Mouse (Mus musculus) liver, adult 2 months (tissue): Measurements from ENCODE around the gene Capn5. TPM values are rescaled to one million over a fixed set of nuclear protein-coding genes. Genes with fewer than 3 reads are reported as not detected.
A peak's percentile ranks its signal among the peaks of the same experiment; 100 is the strongest.

ENCODE experiments used
- DNase-seq: peaks from one replicate; pipeline ENCODE4 v3.0.0-alpha.2; 2011; ENCODE audit warnings: low read depth, low spot score; ENCODE audit errors: extremely low read depth
- H3K27ac ChIP-seq: fragments of 200-500 bp; replicated peaks from 2 replicates; pipeline ENCODE4 v1.5.1; 2012; ENCODE audit warnings: low read depth, mild to moderate bottlenecking, control low read depth, inconsistent platforms, low read length; ENCODE audit not compliant: insufficient read depth
- H3K27me3 ChIP-seq: fragments of 200-500 bp; 2 replicates; pipeline ENCODE4 v1.6.1; 2012; ENCODE audit warnings: mild to moderate bottlenecking, moderate library complexity, low read length, inconsistent platforms; ENCODE audit not compliant: control insufficient read depth, insufficient read depth
- H3K36me3 ChIP-seq: fragments of 200-500 bp; 2 replicates; pipeline ENCODE4 v1.6.1; 2012; ENCODE audit warnings: low read length, inconsistent platforms; ENCODE audit not compliant: control insufficient read depth, insufficient read depth
- H3K4me1 ChIP-seq: fragments of 200-500 bp; 2 replicates; pipeline ENCODE4 v1.6.1; 2011; ENCODE audit warnings: low read length; ENCODE audit not compliant: control insufficient read depth, insufficient read depth
- H3K4me3 ChIP-seq: fragments of 200-500 bp; 2 replicates; pipeline ENCODE4 v1.5.1; 2011; ENCODE audit warnings: low read depth, mild to moderate bottlenecking, control low read depth, low read length, moderate library complexity; ENCODE audit not compliant: insufficient read depth
- H3K79me2 ChIP-seq: fragments of 200-500 bp; 2 replicates; pipeline ENCODE4 v1.6.1; 2012; ENCODE audit warnings: inconsistent platforms, mild to moderate bottlenecking, low read length, moderate library complexity; ENCODE audit not compliant: control insufficient read depth, insufficient read depth
- H3K9ac ChIP-seq: fragments of 200-500 bp; 2 replicates; pipeline ENCODE4 v1.6.1; 2012; ENCODE audit warnings: low read depth, mild to moderate bottlenecking, control low read depth, inconsistent platforms, low read length
- CTCF ChIP-seq: fragments of 200-500 bp; IDR thresholded peaks from 2 replicates; pipeline ENCODE4 v1.5.1; 2011; ENCODE audit warnings: low read depth, low read length, control low read depth
- POLR2A ChIP-seq: fragments of 200-500 bp; IDR thresholded peaks from 2 replicates; pipeline ENCODE4 v1.6.1; 2011; ENCODE audit warnings: low read length, control low read depth; ENCODE audit not compliant: insufficient read depth; ENCODE audit errors: extremely low read depth
- WGBS: fragments of 180-500 bp; shearing (Covaris S2); methylation state at CpG from one replicate; pipeline ENCODE4 v1.1.7; 2018; 5-methylcytosine and 5-hydroxymethylcytosine counted together
- polyA plus RNA-seq: library from polyadenylated mRNA; depleted of rRNA; stranded (reverse); fragments of >200 nt; gene quantifications from 2 replicates; pipeline ENCODE4 v1.2.3, GENCODE M21; 2012
- total RNA-seq: library from RNA; depleted of rRNA; stranded (reverse); fragments of >200 nt; gene quantifications from 2 replicates; pipeline ENCODE4 v1.2.3, GENCODE M21; 2014

Gene Capn5
- total and polyA plus RNA-seq, 2 experiments, result 1.0 to 2.2 TPM

GRCm38 (mm10) chr7:98121673-98122072 is 56.4 kb downstream of the Capn5 start:
- no peaks in the 10 kb centered on the region for H3K27me3 ChIP-seq
- WGBS, result 58% methylated on average over 8 of the region's 8 CpGs
- no peak overlapping the region for H3K4me3 ChIP-seq
- DNase-seq, result no peak
- H3K27ac ChIP-seq, result no peak overlapping the region
- TF ChIP-seq POLR2A, result no peak
- no peak for TF ChIP-seq CTCF
- no peaks in the 10 kb centered on the region for H3K36me3 ChIP-seq
- H3K9ac ChIP-seq, result no peak overlapping the region
- H3K4me1 ChIP-seq, result peaks cover 17% of the 10 kb centered on the region
- H3K79me2 ChIP-seq, result no peaks in the 10 kb centered on the region

GRCm38 (mm10) chr7:98121241-98121640 is 56.8 kb downstream of the Capn5 start:
- Histone ChIP-seq H3K4me1 (peaks cover 17% of the 10 kb centered on the region), H3K27ac (no peak overlapping the region), H3K4me3 (no peak overlapping the region), H3K36me3 (no peaks in the 10 kb centered on the region), H3K9ac (no peak overlapping the region), H3K27me3 (no peaks in the 10 kb centered on the region), H3K79me2 (no peaks in the 10 kb centered on the region)
- WGBS, result 66% methylated on average over 3 of the region's 3 CpGs
- no peak for TF ChIP-seq CTCF
- no peak for TF ChIP-seq POLR2A
- DNase-seq, result no peak

GRCm38 (mm10) chr7:98120325-98120724 is 57.7 kb downstream of the Capn5 start:
- Histone ChIP-seq H3K79me2 (no peaks in the 10 kb centered on the region), H3K27me3 (no peaks in the 10 kb centered on the region), H3K27ac (no peak overlapping the region), H3K4me3 (peak overlapping the region; percentile 3; the same call in 1 of the 2 replicates), H3K9ac (peak overlapping the region; percentile 33), H3K36me3 (no peaks in the 10 kb centered on the region), H3K4me1 (peaks cover 17% of the 10 kb centered on the region)
- no peak for TF ChIP-seq POLR2A
- TF ChIP-seq CTCF, result peak; percentile 90
- DNase-seq, result peak; percentile 48
- 3% methylated on average over 7 of the region's 7 CpGs for WGBS

GRCm38 (mm10) chr7:98119961-98120232 is 58.2 kb downstream of the Capn5 start:
- Histone ChIP-seq H3K27ac (0 out of 2 replicates have a peak overlapping the region, but pooled peaks have one; percentile 64), H3K9ac (no peak overlapping the region), H3K27me3 (no peaks in the 10 kb centered on the region), H3K79me2 (no peaks in the 10 kb centered on the region), H3K36me3 (no peaks in the 10 kb centered on the region), H3K4me1 (peaks cover 17% of the 10 kb centered on the region), H3K4me3 (no peak overlapping the region)
- 58% methylated on average over 2 of the region's 2 CpGs for WGBS
- DNase-seq, result no peak
- no peak for TF ChIP-seq CTCF
- no peak for TF ChIP-seq POLR2A

GRCm38 (mm10) chr7:98119179-98119960 is 58.7 kb downstream of the Capn5 start, which contains the start of gene Myo7a:
TSS of gene Myo7a (minus strand) at chr7:98119524.
- H3K4me1 ChIP-seq, result peaks cover 17% of the 10 kb centered on the region
- peak; percentile 85 for DNase-seq
- WGBS, result 30% methylated on average over 9 of the region's 9 CpGs
- H3K27me3 ChIP-seq, result no peaks in the 10 kb centered on the region
- H3K36me3 ChIP-seq, result no peaks in the 10 kb centered on the region
- H3K27ac ChIP-seq, result peak within 1 kb of the TSS; percentile 64
- no peak for TF ChIP-seq CTCF
- no peak for TF ChIP-seq POLR2A
- peak within 1 kb of the TSS; percentile 3 for H3K4me3 ChIP-seq
- H3K9ac ChIP-seq, result peak within 1 kb of the TSS; percentile 33
- H3K79me2 ChIP-seq, result no peaks in the 10 kb centered on the region

- no peak overlapping the region for H3K9ac ChIP-seq
- peak; percentile 69 for DNase-seq
- 29% methylated on average over 11 of the region's 11 CpGs for WGBS
- peak overlapping the region; percentile 7; the same call in 1 of the 2 replicates for H3K27ac ChIP-seq
- H3K4me1 ChIP-seq, result peaks cover 17% of the 10 kb centered on the region
- no peak for TF ChIP-seq CTCF
- no peak for TF ChIP-seq POLR2A
- H3K36me3 ChIP-seq, result no peaks in the 10 kb centered on the region
- no peaks in the 10 kb centered on the region for H3K27me3 ChIP-seq
- no peak overlapping the region for H3K4me3 ChIP-seq
- H3K79me2 ChIP-seq, result no peaks in the 10 kb centered on the region
Observed at GRCm38 (mm10) chr7:98117012-98117660, 60.9 kb downstream of the Capn5 start.
